Mouse (Mus musculus) retina, embryonic 14.5 days (tissue): ENCODE measurements around the gene Pitx3.
"Not testable (repeated sequence)": the region's sequence is repeated elsewhere in the genome, so short reads cannot be mapped to it uniquely, and the experiment has no call there.

ENCODE experiments used
- DNase-seq: peaks from one replicate; pipeline ENCODE4 v3.0.0-alpha.2; 2015; ENCODE audit warnings: low spot score

The Pitx3 gene

GRCm38 (mm10) chr19:46131694-46132525, 16.2 kb downstream of the Pitx3 start, which contains the start of gene Elovl3:
TSS of gene Elovl3 (plus strand) at chr19:46131897.
- DNase-seq, result peak; percentile 39

DNA sequence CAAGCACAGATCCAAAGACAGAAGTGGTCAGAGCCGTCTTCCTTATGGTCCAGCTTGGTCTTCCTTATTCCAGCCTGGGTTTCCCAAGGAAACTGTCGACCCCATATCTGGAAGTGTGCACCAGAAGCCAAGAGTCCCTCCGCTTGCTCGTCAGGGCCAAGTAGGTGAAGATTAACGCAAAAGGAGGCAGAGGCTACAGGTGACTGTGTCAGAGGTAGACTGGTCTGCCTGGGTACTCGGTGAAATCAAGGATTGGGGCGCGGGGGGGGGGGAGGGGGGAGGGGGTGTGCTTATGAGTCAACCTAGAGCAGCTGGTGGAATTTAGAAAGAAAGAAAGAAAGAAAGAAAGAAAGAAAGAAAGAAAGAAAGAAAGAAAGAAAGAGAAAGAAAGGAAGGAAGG, 16.8 kb downstream of the Pitx3 start:
- no peak for DNase-seq

DNA sequence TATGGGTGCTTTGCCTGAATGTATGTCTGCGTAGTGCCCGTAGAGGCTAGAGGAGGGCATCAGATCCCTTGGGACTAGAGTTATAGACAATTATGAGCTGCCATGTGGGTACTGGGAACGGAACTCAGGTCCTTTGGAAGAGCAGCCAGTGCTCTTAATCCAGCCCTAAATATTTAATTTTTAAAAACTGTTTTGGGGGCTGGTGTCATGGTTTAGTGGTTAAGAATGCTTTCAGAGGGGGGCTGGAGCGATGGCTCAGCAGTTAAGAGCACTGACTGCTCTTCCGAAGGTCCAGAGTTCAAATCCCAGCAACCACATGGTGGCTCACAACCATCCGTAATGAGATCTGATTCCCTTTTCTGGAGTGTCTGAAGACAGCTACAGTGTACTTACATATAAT, 18.4 kb downstream of the Pitx3 start:
- DNase-seq, result not testable (repeated sequence)

DNA sequence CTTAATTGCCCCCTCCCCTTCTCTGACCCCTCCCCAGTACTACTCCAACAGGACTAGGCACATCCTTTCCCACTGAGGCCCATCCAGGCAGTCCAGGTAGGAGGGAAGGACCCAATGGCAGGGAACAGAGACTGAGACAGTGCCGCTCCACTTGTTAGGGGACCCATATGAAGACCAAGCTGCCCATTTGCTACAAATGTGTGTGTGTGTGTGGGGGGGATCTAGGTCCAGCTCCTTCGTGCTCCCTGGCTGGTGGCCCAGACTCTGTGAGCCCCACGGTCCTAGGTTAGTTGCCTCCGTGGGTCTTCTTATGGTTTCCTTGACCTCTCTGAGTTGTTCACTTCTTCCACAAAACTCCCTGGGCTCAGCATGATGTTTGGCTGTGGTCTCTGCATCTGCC, 21.8 kb downstream of the Pitx3 start:
- DNase-seq, result no peak

GRCm38 (mm10) chr19:46124651-46125050, 23.5 kb downstream of the Pitx3 start:
- DNase-seq, result no peak

GRCm38 (mm10) chr19:46123876-46124275, 24.2 kb downstream of the Pitx3 start:
- DNase-seq, result no peak

DNA sequence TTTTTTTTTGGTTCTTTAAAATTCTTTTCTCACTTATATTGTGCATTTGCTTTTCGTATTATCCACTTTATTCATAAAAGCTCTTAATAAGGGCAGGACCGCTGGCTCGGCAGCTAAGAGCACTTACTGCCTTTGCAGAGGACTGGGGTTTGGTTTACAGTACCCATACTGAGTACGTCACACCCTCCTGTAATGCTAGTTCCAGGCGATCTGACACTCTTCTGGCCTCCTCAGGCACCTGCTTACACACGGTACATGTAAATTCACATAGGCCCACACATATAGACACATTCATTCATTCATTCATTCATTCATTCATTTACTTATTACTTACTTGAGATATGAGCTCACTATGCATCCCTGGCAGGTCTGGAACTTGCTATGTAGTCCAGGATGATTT, 27.3 kb downstream of the Pitx3 start:
- DNase-seq, result no peak

DNA sequence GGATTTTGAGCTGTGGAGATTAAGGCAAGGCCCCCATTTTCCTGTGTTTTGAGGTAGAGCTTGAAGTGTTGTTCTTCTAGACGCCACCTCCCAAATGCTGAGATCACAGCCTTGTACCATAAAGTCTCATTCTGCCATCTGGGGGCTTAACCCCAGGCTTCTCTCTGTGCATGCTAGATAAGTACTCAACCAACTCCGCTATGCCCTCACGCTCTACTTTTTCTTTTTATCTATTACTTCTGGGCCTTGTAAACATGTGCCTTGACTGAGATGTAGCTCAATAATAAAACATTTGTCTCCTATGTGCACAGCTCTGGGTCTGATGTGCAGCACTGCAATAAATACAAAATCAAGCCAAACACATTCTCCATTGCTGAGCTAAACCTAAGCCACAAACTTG, 28.7 kb downstream of the Pitx3 start:
- no peak for DNase-seq

DNA sequence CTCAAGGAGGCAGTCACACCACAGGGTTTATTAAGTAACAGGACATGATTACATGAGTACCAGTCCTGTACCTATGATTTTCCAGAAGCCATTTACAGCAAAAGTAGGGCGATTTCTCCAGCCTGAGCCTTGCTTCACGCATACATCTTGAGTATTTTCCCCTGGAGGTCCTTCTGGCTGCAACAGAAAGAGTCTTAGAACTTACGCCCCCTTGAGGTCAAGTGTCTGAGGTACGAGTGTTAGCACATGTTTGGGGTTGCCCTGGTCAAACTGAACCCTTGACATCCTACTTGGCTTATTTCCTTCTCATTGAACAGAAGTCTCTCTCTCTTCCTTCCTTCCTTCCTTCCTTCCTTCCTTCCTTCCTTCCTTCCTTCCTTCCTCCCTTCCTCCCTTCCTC, 33.5 kb downstream of the Pitx3 start:
- DNase-seq, result no peak

DNA sequence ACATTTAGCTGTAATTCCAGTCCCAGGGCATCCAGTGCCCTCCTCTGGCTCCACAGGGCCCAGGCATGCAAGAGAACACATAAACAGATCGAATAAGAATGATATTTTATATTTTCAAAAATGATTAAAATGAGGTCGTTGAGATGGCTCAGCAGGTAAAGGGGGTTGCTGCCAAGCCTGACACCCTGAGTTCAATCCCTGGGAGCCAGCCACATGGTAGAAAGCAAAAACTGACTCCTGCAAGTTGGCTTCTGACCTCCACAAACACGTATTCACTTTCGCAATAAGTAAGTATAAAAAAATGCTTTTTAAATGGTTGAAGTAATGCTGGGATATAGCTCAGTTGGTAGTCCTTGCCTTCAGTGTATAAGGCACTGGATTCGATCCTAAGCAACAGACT, 37.3 kb downstream of the Pitx3 start:
- DNase-seq, result no peak

DNA sequence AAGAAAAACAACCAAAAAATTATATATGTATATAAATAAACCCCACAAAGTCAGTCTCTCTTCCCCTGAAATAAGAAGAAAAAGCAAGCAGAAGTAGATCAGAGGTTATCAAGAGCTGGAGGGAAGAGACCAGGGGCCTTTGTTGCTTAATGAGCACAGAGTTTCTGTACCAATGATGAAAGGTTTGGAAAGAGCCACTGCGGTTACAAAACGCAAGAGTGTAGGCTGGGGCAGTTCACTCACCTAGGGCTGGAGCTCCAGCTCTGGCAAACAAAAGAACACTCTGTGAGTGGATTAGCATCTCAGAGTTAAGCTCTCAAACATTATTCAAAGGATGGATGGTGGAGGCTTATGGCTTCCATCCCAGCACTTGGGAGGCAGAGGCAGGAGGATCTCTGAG, 37.9 kb downstream of the Pitx3 start:
- no peak for DNase-seq

GRCm38 (mm10) chr19:46104187-46104557, 44.0 kb downstream of the Pitx3 start:
- no peak for DNase-seq

GRCm38 (mm10) chr19:46103437-46104186, 44.5 kb downstream of the Pitx3 start:
- DNase-seq, result no peak

DNA sequence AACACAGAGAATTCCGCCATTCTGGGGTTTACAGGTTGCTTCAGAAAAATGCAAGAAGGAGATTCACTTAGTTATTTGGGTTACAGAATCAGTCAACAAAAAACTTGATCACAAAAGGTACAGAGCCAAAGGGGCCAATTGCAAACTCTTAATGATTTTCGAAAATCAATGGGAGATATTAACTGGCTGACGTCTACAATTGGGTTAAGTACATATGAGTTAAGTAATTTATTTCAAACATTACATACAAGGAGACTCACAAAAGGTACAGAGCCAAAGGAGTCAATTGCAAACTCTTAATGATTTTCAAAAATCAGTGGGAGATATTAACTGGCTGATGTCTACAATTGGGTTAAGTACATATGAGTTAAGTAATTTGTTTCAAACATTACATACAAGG, 48.6 kb downstream of the Pitx3 start:
- no peak for DNase-seq

- DNase-seq, result no peak
Observed at GRCm38 (mm10) chr19:46096396-46096795, 51.7 kb downstream of the Pitx3 start.

DNA sequence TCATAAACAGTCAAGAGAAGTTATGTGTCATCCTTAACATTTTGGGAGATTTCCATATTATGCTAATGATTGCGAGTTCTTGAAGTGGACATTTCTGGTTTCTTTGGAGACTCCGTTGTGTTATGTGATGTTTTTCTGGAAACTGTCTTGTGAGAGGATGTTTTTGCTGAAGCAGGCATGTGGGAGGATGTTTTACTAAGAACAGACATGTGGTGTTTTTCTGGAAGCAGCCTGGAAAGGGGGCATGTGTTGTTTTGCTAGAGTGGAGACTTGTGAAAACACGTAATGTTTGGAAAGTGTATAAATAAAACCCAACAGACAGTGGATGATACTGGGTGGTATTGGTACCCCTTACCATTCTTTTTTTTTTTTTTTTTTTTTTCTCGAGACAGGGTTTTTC, 52.8 kb downstream of the Pitx3 start:
- no peak for DNase-seq

- no peak for DNase-seq
Observed at GRCm38 (mm10) chr19:46094144-46094543, 54.0 kb downstream of the Pitx3 start.

DNA sequence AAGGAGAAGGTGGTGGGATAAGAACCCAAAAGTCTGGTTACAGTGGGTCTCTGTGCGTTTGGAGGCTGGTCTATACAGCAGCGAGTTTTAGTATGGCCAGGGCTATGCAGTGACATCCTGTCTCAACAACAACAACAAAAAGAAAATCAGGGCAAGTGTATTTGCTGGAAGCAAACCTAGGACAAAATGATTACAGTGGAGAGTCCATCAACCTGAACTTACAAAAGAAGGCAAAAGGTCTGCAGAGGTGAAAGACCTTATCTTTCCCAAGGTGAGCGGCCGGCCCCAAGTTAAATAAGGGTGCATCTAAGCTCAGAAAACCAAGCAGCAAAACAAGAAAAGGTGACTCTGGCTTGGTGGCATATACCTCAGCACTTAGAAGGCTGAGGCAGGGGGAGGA, 56.5 kb downstream of the Pitx3 start:
- no peak for DNase-seq

- no peak for DNase-seq
Observed at GRCm38 (mm10) chr19:46087871-46088270, 60.3 kb downstream of the Pitx3 start.

- DNase-seq, result peak; percentile 83
Observed at GRCm38 (mm10) chr19:46086337-46086736, 61.8 kb downstream of the Pitx3 start.
